ENCODE assay signal across 12 mouse cellular contexts in the genomic region with DNA sequence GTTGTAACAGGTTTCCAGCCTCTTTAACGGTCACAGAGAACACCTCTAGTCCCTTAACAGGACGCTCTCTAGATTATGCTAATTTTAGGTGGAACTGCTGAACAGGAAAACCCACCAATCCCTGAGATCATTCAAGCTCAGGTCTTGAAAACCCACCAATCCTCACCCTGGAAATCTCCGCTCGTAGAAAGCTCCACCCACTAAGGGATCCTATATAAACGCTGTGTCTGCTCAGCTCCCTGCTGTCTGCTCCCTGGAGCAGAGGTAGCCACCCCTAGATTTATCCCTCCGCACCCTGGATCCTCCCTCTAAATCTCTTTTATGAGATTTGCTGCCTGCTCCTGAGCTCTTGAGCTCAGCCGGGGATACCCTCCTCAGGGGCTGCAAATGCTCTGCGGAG. TPM values are rescaled to one million over a fixed set of nuclear protein-coding genes. Genes with fewer than 3 reads are reported as not detected.
DNase-seq lines count a peak whose midpoint lies in the region.
"Had no signal": no experiment of that assay in that cellular context is flagged by ENCODE, and none has a peak within 500 bp of the region (broad histone marks: within the 10 kb centered on the region; RNA-seq: fewer than 3 reads in every experiment).

No protein-coding gene starts in this region.

- DNase-seq in ES-CJ7 (ENCODE audit: low read depth, low spot score), result peak; percentile 38
- DNase-seq in R1 (ENCODE audit: low read depth, low spot score), result peak; percentile 78
- peak; percentile 64 for DNase-seq in testis, postnatal 14 days (ENCODE audit: low spot score)
- DNase-seq in cerebellum, postnatal 14 days, result no peak
- DNase-seq in left cerebral cortex, adult 18-20 months (ENCODE audit: low spot score in 2 of 2), result no peak
- DNase-seq: adrenal gland, adult 8-10 months; adrenal gland, postnatal 14 days; adrenal gland, postnatal 36 days; cerebellum, adult 11-12 months; cerebellum, adult 2 months; cerebellum, postnatal 10 days; forebrain, postnatal 0 days had no signal

RNA-seq across cellular contexts. Expression of gene Apol7a, which starts 28.3 kb away (rescaled TPM):
- total RNA-seq in left cerebral cortex, adult 18-20 months (2021), result under 1 TPM; 0.23 to 0.30 TPM
- total RNA-seq: adrenal gland, postnatal 36 days; forebrain, postnatal 0 days had no signal

RNA-seq across cellular contexts. Expression of gene Apol9a, which starts 40.3 kb away (rescaled TPM):
- total RNA-seq in left cerebral cortex, adult 18-20 months (2021), result not detected

Comparison
In these comparisons a context has a peak if more than half of its experiments do, and no peak if none do; other contexts are left out.
1. DNase-seq: peak in ES-CJ7 (single experiment), R1 (single experiment) and testis, postnatal 14 days (single experiment); none in cerebellum, postnatal 14 days (0 of 2) and left cerebral cortex, adult 18-20 months (0 of 2).